Mouse (Mus musculus): ENCODE results near the gene Usf3.

Usf3 gene

GRCm38 (mm10) chr16:44238835-44239263, 65.8 kb downstream of the Usf3 start:
- DNase-seq (ENCODE audit: inconsistent ontology term): no peak

- no peak for DNase-seq (ENCODE audit: inconsistent ontology term)
Measured at GRCm38 (mm10) chr16:44240406-44240805, 67.4 kb downstream of the Usf3 start.

GRCm38 (mm10) chr16:44242633-44243032, 69.6 kb downstream of the Usf3 start:
- peak; percentile 58 for DNase-seq (ENCODE audit: inconsistent ontology term)

GRCm38 (mm10) chr16:44243323-44243722, 70.3 kb downstream of the Usf3 start:
- DNase-seq (ENCODE audit: inconsistent ontology term): no peak

GRCm38 (mm10) chr16:44249985-44250384, 76.9 kb downstream of the Usf3 start:
- DNase-seq (ENCODE audit: inconsistent ontology term): no peak

GRCm38 (mm10) chr16:44252735-44253134, 79.7 kb downstream of the Usf3 start:
- no peak for DNase-seq (ENCODE audit: inconsistent ontology term)

GRCm38 (mm10) chr16:44253797-44254634, 81.0 kb downstream of the Usf3 start:
- no peak for DNase-seq (ENCODE audit: inconsistent ontology term)

GRCm38 (mm10) chr16:44254698-44255097, 81.7 kb downstream of the Usf3 start:
- peak; percentile 54 for DNase-seq (ENCODE audit: inconsistent ontology term)

- DNase-seq (ENCODE audit: inconsistent ontology term): no peak
Measured at GRCm38 (mm10) chr16:44257476-44257875, 84.4 kb downstream of the Usf3 start.

GRCm38 (mm10) chr16:44264916-44265315, 91.9 kb downstream of the Usf3 start:
- no peak for DNase-seq (ENCODE audit: inconsistent ontology term)

- DNase-seq (ENCODE audit: inconsistent ontology term): no peak
Measured at GRCm38 (mm10) chr16:44265562-44265961, 92.5 kb downstream of the Usf3 start.

- DNase-seq (ENCODE audit: inconsistent ontology term): no peak
Measured at GRCm38 (mm10) chr16:44268541-44269215, 95.6 kb downstream of the Usf3 start.

GRCm38 (mm10) chr16:44269578-44269977, 96.5 kb downstream of the Usf3 start:
- no peak for DNase-seq (ENCODE audit: inconsistent ontology term)

- no peak for DNase-seq (ENCODE audit: inconsistent ontology term)
Measured at GRCm38 (mm10) chr16:44270606-44271005, 97.6 kb downstream of the Usf3 start.

GRCm38 (mm10) chr16:44271371-44272038, 98.5 kb downstream of the Usf3 start:
- no peak for DNase-seq (ENCODE audit: inconsistent ontology term)

All from Muller cell, postnatal 12 days (primary cell).